Mouse (Mus musculus) forebrain, embryonic 11.5 days (tissue): ENCODE measurements around the gene Hhex. TPM values are rescaled to one million over a fixed set of nuclear protein-coding genes. Genes with fewer than 3 reads are reported as not detected.

Experiments
- ATAC-seq: fragments of 200-750 bp; cut with Nextera tagmentation; replicated peaks from 2 replicates; pipeline ENCODE4 v1.8.0; 2017; ENCODE audit warnings: moderate TSS enrichment; ENCODE audit not compliant: low FRiP score
- DNase-seq: peaks from one replicate; pipeline ENCODE4 v3.0.0-alpha.2; 2017; ENCODE audit warnings: low spot score
- H3K27ac ChIP-seq: fragments of 300-500 bp; sonication (generic); 2 replicates; pipeline ENCODE4 v1.5.1; 2014; ENCODE audit warnings: low read depth, low read length
- H3K27me3 ChIP-seq: fragments of 300-500 bp; sonication (generic); 2 replicates; pipeline ENCODE4 v1.6.1; 2014; ENCODE audit warnings: mild to moderate bottlenecking, low read length, mixed read lengths; ENCODE audit not compliant: control insufficient read depth, insufficient read depth
- H3K36me3 ChIP-seq: fragments of 300-500 bp; sonication (generic); 2 replicates; pipeline ENCODE4 v1.6.1; 2014; ENCODE audit warnings: mild to moderate bottlenecking, low read length, moderate library complexity, mixed read lengths; ENCODE audit not compliant: control insufficient read depth, insufficient read depth
- H3K4me1 ChIP-seq: fragments of 300-500 bp; sonication (generic); replicated peaks from 2 replicates; pipeline ENCODE4 v1.6.1; 2014; ENCODE audit warnings: low read length, mixed read lengths; ENCODE audit not compliant: control insufficient read depth, insufficient read depth
- H3K4me2 ChIP-seq: fragments of 300-500 bp; sonication (generic); 2 replicates; pipeline ENCODE4 v1.6.1; 2014; ENCODE audit warnings: low read depth, mild to moderate bottlenecking, low read length, moderate library complexity, mixed read lengths; ENCODE audit not compliant: severe bottlenecking
- H3K4me3 ChIP-seq: fragments of 300-500 bp; sonication (generic); 2 replicates; pipeline ENCODE4 v1.5.1; 2014; ENCODE audit warnings: low read depth, low read length
- H3K9ac ChIP-seq: fragments of 300-500 bp; sonication (generic); 2 replicates; pipeline ENCODE4 v1.6.1; 2014; ENCODE audit warnings: low read length
- H3K9me3 ChIP-seq: fragments of 300-500 bp; sonication (generic); 2 replicates; pipeline ENCODE4 v1.6.1; 2016; ENCODE audit warnings: low read length, mixed read lengths; ENCODE audit not compliant: control insufficient read depth
- WGBS: fragments of 180-500 bp; shearing (Covaris S2); extraction: QIAGEN DNeasy Blood & Tissue Kit; methylation state at CpG from one replicate; pipeline ENCODE4 v1.1.7; 2014; 5-methylcytosine and 5-hydroxymethylcytosine counted together
- polyA plus RNA-seq: library from polyadenylated mRNA; unstranded; fragments of >200 nt; fragmentation: Nextera tagmentation; extraction: Ambion mirVana; gene quantifications from 2 replicates; pipeline ENCODE4 v1.2.1, GENCODE M21; 2014

Gene Hhex
- polyA plus RNA-seq, 1 experiment from 2014 or later: 4.5 TPM

DNA sequence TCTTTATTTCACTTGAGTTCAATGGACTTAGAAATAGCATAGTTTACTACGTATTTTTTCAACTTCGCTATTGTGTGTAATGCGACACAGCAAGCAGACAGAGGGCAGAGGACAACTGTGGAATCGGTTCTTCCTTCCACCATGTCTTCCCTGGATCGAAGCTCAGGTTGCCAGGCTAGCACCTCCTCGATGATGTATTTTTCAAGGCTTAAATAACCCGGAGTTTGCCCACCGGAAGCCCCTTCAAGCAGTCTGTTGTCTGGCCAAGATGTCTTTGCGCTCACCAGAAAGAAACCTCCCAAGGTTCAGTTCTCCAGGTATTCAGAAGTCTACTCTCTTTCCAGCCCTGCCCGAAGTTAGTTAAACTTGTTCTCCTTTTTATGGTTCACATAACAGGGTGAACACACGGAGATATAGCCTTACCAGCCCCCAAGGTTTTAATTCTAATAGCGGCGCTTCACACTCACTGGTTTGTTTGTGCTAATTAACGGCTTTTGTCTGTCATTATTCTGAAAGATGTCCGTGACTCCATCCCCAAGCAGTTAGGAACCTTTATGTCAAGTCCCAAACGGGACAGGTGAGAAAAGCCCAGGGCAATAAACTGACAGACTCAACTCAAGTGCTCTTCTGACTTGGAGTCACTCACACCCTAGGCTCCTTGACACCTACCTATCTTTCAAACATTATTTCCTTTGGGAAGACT is 1.6 kb upstream of the Hhex start:
- Histone ChIP-seq H3K9me3 (no peaks in the 10 kb centered on the region), H3K4me3 (no peak overlapping the region), H3K36me3 (no peaks in the 10 kb centered on the region), H3K9ac (no peak overlapping the region), H3K4me2 (no peak overlapping the region), H3K27ac (no peak overlapping the region), H3K4me1 (peaks cover 9% of the 10 kb centered on the region), H3K27me3 (peaks cover 63% of the 10 kb centered on the region)
- WGBS: 22% methylated on average over 16 of the region's 16 CpGs
- ATAC-seq (no peak), DNase-seq (no peak)

DNA sequence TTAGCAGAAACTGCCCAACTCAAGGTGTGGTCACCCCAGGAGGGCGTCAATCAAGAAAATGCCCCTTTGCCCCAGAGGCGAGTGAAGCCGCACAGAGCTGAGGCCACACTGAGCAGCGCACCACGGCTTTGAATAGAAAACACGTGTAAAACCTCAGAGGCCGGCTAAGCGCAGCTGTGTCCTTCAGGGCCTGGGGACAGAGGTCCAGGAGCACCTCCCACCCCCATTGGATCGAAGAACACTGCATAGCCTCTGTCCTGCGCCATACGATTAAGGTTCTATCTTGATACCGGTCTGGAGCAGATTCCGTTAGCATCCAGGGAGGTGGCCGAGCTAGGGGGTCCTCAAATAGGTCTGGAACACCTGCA is 731 bp upstream of the Hhex start:
- Histone ChIP-seq H3K4me1 (peaks cover 9% of the 10 kb centered on the region), H3K27me3 (peaks cover 68% of the 10 kb centered on the region), H3K9me3 (no peaks in the 10 kb centered on the region), H3K4me2 (peak overlapping the region; percentile 51; the same call in 1 of the 2 replicates), H3K9ac (no peak overlapping the region), H3K27ac (no peak overlapping the region), H3K4me3 (peak overlapping the region; percentile 33), H3K36me3 (no peaks in the 10 kb centered on the region)
- WGBS: 1% methylated on average over 14 of the region's 14 CpGs
- DNase-seq (no peak), ATAC-seq (peak; percentile 36)

DNA sequence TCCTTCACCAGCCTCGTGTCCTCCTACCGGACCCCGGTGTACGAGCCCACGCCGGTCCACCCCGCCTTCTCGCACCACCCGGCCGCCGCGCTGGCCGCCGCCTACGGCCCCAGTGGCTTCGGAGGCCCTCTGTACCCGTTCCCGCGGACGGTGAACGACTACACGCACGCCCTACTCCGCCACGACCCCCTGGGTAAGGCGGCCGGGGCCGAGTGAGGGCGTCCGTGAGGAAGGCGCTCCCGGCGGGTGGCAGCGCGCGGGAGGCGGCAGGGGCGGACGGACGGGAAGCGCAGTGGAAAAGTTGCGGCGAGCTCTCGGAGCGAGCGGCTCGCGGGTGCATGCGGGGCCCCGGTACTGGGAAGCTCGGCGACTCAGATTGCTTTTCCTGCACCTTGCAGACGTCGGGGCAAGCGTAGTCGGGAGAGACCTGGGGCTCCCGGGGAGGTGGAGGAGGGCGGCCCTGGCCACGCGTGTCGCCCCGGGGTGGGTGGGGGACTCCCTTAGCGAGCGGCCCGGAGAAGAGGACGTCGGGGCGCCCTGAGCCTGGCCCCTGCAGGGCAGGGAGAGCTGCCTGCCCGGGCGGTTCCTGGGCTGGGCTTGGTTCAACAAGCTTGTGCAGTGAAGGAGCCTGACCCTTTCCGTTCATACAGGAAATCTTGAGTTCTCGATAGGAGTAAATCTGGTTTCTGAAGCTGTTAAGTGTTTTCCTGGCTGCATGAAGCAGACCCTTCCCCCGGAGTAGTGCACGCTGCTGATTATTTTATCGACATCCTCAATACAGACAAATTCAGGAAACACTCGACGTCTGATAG is 637 bp downstream of the Hhex start:
- WGBS: 2% methylated on average over 77 of the region's 77 CpGs
- H3K9ac ChIP-seq: no peak overlapping the region; the same call in 1 of the 2 replicates

DNA sequence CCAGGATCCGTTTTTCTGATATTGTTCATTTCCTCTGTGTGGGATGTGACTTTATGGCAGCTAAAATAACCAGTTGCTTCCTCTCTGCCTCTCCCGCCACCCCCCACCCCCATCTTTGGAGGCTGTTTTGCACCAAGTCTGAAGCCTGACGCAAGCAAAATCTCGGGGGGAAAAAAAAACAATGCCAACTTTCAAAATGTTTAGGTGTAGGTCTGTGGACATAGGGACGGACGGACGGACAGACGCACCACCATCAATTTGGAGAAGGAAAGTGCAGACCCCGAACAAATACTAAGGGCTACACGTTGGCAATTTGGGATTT is 1.2 kb downstream of the Hhex start:
- peak; percentile 45 for DNase-seq
- no peak overlapping the region for H3K4me3 ChIP-seq
- peaks cover 78% of the 10 kb centered on the region for H3K27me3 ChIP-seq
- H3K36me3 ChIP-seq: no peaks in the 10 kb centered on the region
- no peak overlapping the region for H3K4me2 ChIP-seq
- peaks cover 9% of the 10 kb centered on the region for H3K4me1 ChIP-seq
- no peaks in the 10 kb centered on the region for H3K9me3 ChIP-seq
- no peak overlapping the region for H3K27ac ChIP-seq
- no peak overlapping the region for H3K9ac ChIP-seq
- no peak for ATAC-seq
- 6% methylated on average over 10 of the region's 10 CpGs for WGBS

More for the DNA sequence above, 637 bp downstream of the Hhex start:
- H3K36me3 ChIP-seq: no peaks in the 10 kb centered on the region
- H3K27me3 ChIP-seq: peaks cover 77% of the 10 kb centered on the region
- H3K4me1 ChIP-seq: peaks cover 9% of the 10 kb centered on the region
- DNase-seq (peak; percentile 78), ATAC-seq (peak; percentile 37; the same call in 1 of the 2 replicates)
- H3K4me2 ChIP-seq: peak overlapping the region; percentile 51
- H3K27ac ChIP-seq: peak overlapping the region; percentile 25
- no peaks in the 10 kb centered on the region for H3K9me3 ChIP-seq
- peak overlapping the region; percentile 33 for H3K4me3 ChIP-seq

DNA sequence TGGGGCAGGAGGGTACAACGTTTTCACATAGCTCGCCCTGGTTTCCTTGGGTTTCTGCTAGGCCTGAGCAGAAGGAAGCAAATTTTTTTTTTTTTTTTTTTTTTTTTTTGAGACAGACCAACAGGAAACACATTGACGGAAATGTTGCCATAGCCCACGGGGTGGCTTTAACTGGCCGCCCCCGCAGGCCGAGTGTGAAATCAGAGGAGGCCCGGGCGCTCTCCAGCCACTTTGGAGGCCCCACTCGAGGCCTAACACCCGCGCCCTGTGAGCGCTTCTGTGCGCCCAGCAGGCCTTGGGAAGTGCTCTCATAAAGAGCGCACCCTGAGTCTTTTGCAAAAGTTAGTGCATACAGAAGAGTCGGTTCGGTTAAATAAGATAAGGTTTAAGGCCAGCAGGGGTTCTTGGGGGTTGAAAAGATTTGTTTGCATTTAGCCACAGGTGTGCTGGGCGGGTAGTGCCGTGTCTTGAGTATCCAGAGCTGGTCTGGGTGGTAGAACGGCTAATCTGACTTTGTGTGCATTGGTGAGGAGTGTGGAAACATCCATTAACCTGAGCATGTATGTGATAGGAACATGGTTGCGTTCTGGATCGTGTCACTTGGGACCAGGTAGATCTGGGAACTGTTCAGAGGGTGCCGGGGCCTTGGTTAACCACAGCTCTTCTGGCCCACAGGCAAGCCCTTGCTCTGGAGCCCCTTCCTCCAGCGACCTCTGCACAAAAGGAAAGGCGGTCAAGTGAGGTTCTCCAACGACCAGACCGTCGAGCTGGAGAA is 2.1 kb downstream of the Hhex start:
- Histone ChIP-seq H3K27me3 (peaks cover 74% of the 10 kb centered on the region), H3K36me3 (no peaks in the 10 kb centered on the region), H3K4me1 (peaks cover 9% of the 10 kb centered on the region), H3K9ac (no peak overlapping the region), H3K4me2 (no peak overlapping the region), H3K9me3 (no peaks in the 10 kb centered on the region), H3K4me3 (no peak overlapping the region), H3K27ac (no peak overlapping the region)
- WGBS: 3% methylated on average over 28 of the region's 28 CpGs
- no peak for ATAC-seq
- no peak for DNase-seq

DNA sequence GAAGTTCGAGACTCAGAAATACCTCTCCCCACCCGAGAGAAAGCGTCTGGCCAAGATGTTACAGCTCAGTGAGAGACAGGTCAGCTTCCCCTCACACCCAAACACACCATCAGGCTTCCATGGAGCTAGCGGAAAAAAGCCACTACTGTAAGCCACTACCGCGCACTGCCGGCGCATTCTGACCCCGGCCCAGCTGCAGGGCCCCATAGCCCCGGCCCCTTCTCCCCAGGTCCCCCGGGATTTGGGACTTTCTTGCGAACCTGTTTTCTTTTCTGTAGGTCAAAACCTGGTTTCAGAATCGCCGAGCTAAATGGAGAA is 2.6 kb downstream of the Hhex start:
- DNase-seq (no peak), ATAC-seq (no peak)
- H3K27me3 ChIP-seq: peaks cover 71% of the 10 kb centered on the region
- WGBS: 2% methylated on average over 14 of the region's 14 CpGs
- H3K4me3 ChIP-seq: no peak overlapping the region
- no peak overlapping the region for H3K4me2 ChIP-seq
- H3K4me1 ChIP-seq: peaks cover 9% of the 10 kb centered on the region
- H3K9ac ChIP-seq: no peak overlapping the region
- H3K27ac ChIP-seq: no peak overlapping the region
- H3K9me3 ChIP-seq: no peaks in the 10 kb centered on the region
- no peaks in the 10 kb centered on the region for H3K36me3 ChIP-seq

DNA sequence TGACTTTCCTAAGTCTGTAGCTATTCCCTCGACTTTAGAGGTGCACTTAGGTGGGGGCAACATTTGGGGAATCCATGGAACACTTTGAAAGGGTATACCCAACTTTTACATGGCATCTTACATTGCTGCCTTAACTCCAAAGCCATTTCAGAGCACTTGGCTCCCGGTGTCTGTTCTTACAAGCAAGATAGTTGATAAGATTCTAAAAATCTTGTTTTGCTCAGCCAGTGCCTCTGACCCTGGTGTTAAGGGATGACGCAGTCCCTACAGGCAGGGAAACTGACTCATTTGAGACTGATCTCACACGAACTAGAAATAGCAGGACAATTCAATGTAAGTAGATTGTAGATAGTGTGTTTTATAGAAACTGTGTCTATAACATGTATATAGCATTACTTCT is 5.6 kb downstream of the Hhex start:
- 80% methylated on average over 4 of the region's 4 CpGs for WGBS
- Histone ChIP-seq H3K27ac (no peak overlapping the region), H3K4me2 (no peak overlapping the region), H3K9me3 (no peaks in the 10 kb centered on the region), H3K36me3 (no peaks in the 10 kb centered on the region), H3K27me3 (peaks cover 42% of the 10 kb centered on the region), H3K9ac (no peak overlapping the region), H3K4me3 (no peak overlapping the region), H3K4me1 (peaks cover under 1% of the 10 kb centered on the region; the same call in 1 of the 2 replicates)
- ATAC-seq: no peak
- peak; percentile 19 for DNase-seq

DNA sequence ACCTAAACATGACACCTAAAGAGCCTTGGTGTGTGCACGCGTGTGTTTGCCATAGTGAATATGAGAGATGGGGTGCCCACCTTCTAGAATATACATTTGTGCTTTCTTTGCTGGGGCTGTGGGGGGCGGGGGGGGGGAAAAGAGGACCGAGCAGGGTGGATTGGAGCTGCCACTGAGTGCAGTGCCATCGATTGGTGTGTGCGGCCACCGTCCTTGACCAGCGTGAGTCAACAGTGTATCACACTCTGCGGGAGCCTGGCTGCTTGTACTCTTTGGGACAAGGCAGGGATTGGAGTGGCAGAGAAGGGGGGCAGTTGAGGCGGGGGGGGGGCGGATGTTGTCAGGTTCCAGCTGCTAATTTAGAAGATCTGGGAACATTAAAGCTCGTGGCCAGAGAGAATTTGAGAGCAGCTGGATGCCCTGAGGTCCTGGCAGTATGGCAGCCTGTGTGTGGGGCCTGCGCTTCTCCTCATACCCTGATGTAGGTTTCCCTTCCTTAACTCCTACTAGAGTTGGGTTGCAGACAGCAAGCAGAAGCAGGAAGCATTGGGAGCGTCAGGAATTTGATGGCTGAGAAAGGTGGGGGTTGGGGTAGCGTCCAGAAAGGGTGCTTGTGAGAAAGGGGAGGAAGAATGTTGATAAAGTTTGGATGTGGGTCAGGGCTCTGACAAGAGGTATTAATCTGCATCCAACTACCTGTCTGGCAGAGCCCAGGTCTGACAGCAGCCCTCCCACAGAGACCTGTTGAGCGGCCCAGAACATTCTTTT is 6.3 kb downstream of the Hhex start:
- H3K27me3 ChIP-seq: peaks cover 35% of the 10 kb centered on the region
- no peak overlapping the region for H3K4me2 ChIP-seq
- no peaks in the 10 kb centered on the region for H3K36me3 ChIP-seq
- no peaks in the 10 kb centered on the region for H3K9me3 ChIP-seq
- no peak overlapping the region for H3K9ac ChIP-seq
- DNase-seq (peak; percentile 46), ATAC-seq (no peak)
- WGBS: 66% methylated on average over 16 of the region's 16 CpGs
- H3K4me1 ChIP-seq: no peaks in the 10 kb centered on the region
- no peak overlapping the region for H3K27ac ChIP-seq
- no peak overlapping the region for H3K4me3 ChIP-seq
